ENCODE assay signal across 8 mouse cellular contexts in genomic region chr13:43239790-43240216, GRCm38 (mm10).
A peak's percentile ranks its signal among the peaks of the same experiment; 100 is the strongest.
DNase-seq lines count a peak whose midpoint lies in the region; ATAC-seq and TF ChIP-seq lines count a peak whose summit lies in the region.

No protein-coding gene starts in this region.

- no peaks in the 10 kb centered on the region for H3K36me3 ChIP-seq in heart, embryonic 10.5 days
- no peaks in the 10 kb centered on the region for H3K36me3 ChIP-seq in lung, embryonic 16.5 days (ENCODE audit: control insufficient read depth, insufficient read depth, low read length)

- TF ChIP-seq POLR2A in cortical plate, adult 2 months (IDR thresholded peaks at IDR 0.05; ENCODE audit: extremely low read depth, insufficient read depth, low read length), result no peak

- H3K9me3 ChIP-seq in heart, embryonic 10.5 days, result no peaks in the 10 kb centered on the region
- no peaks in the 10 kb centered on the region for H3K9me3 ChIP-seq in lung, embryonic 16.5 days (ENCODE audit: control insufficient read depth, low read length)

- H3K4me1 ChIP-seq in heart, embryonic 10.5 days, result peaks cover 68% of the 10 kb centered on the region
- H3K4me1 ChIP-seq in cortical plate, adult 2 months (ENCODE audit: control insufficient read depth, insufficient read depth, low read length), result peaks cover 23% of the 10 kb centered on the region
- H3K4me1 ChIP-seq in lung, embryonic 16.5 days (replicated peaks; ENCODE audit: control insufficient read depth, insufficient read depth, low read length), result peaks cover 37% of the 10 kb centered on the region

- no peaks in the 10 kb centered on the region for H3K27me3 ChIP-seq in heart, embryonic 10.5 days (ENCODE audit: insufficient read depth, poor library complexity, severe bottlenecking)
- no peaks in the 10 kb centered on the region for H3K27me3 ChIP-seq in lung, embryonic 16.5 days (ENCODE audit: control insufficient read depth, insufficient read depth, low read depth, low read length)

- ATAC-seq in lung, embryonic 16.5 days (ENCODE audit: low read depth), result peak; percentile 41
- no peak for ATAC-seq in erythroid progenitor cell, adult 5-6 weeks (replicated peaks; ENCODE audit: low FRiP score, poor library complexity, severe bottlenecking)

- H3K9ac ChIP-seq in lung, embryonic 16.5 days (ENCODE audit: low read length), result no peak overlapping the region

- DNase-seq in heart, adult 11 months, result peak; percentile 97
- DNase-seq in heart, embryonic 10.5 days (ENCODE audit: low spot score), result no peak
- DNase-seq in CD4-positive helper T cell, adult 2 months (ENCODE audit: low read depth, low spot score), result peak; percentile 74
- DNase-seq in neural tube, embryonic 10.5 days (ENCODE audit: extremely low spot score, low spot score), result no peak
- no peak for DNase-seq in retina, embryonic 14.5 days (ENCODE audit: low spot score)

- no peak overlapping the region for H3K4me2 ChIP-seq in lung, embryonic 16.5 days (ENCODE audit: low read depth, low read length)

- no peak overlapping the region for H3K27ac ChIP-seq in heart, embryonic 10.5 days
- peak overlapping the region; percentile 57; the same call in 1 of the 2 replicates for H3K27ac ChIP-seq in cortical plate, adult 2 months (ENCODE audit: insufficient read depth, low read length)
- peak overlapping the region; percentile 39 for H3K27ac ChIP-seq in lung, embryonic 16.5 days (ENCODE audit: low read length)

- no peak for TF ChIP-seq CTCF in cortical plate, adult 2 months (IDR thresholded peaks at IDR 0.05; ENCODE audit: extremely low read depth, insufficient read depth, low read length)

- 87% methylated on average over 11 of the region's 11 CpGs for WGBS in heart, embryonic 10.5 days
- WGBS in lung, embryonic 16.5 days, result 53% methylated on average over 11 of the region's 11 CpGs

- H3K4me3 ChIP-seq in heart, embryonic 10.5 days, result no peak overlapping the region
- H3K4me3 ChIP-seq in cortical plate, adult 2 months (ENCODE audit: insufficient read depth, low read length), result no peak overlapping the region
- H3K4me3 ChIP-seq in lung, embryonic 16.5 days (ENCODE audit: low read length), result no peak overlapping the region

Comparison
In these comparisons a context has a peak if more than half of its experiments do, and no peak if none do; other contexts are left out.
1. DNase-seq: peak in heart, adult 11 months (single experiment) and CD4-positive helper T cell, adult 2 months (single experiment); none in heart, embryonic 10.5 days (single experiment), neural tube, embryonic 10.5 days (single experiment) and retina, embryonic 14.5 days (single experiment).